In the genomic region with DNA sequence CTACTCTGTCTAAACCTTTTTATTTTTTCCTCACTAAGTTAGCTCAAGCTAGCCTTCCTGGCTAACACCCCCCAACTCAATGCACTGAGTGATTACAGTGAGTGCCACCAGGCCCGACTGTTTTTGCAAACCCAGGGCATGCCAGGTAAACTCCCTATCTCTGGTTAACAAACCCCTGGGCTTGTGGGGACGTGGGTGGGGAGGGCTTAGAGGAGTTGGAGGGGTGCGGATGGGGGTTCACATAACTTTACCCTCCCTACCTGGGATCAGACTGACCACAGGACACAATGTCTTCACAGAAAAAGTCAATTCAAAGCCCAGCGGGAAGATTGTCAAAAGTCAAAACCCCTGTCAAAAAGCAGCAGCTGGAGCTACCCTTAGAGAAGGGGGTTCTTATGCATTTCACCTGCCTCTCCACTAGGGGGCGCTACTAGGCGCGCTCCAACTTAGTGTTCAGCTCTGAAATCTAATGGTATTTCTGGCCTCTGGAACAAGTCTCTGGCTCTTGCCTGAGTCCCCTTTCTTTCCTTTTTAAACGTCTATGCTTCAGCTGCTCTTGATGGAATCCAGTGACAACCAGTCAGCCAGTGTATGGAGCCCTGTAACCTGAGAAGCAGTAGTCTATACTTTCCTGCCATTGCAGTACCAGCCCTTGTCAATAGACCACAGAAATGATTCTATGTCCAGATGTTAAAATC, we compare ENCODE assay signal across 9 mouse cellular contexts. TPM values are rescaled to one million over a fixed set of nuclear protein-coding genes. Genes with fewer than 3 reads are reported as not detected.
A peak's percentile ranks its signal among the peaks of the same experiment; 100 is the strongest.
DNase-seq lines count a peak whose midpoint lies in the region; ATAC-seq and TF ChIP-seq lines count a peak whose summit lies in the region.
"Had no signal": no experiment of that assay in that cellular context is flagged by ENCODE, and none has a peak within 500 bp of the region (broad histone marks: within the 10 kb centered on the region; RNA-seq: fewer than 3 reads in every experiment).

No protein-coding gene starts in this region.

- peak; percentile 81 for TF ChIP-seq CTCF in forebrain, postnatal 0 days (IDR thresholded peaks at IDR 0.05; ENCODE audit: low read depth)
- TF ChIP-seq CTCF in gastrocnemius, adult 2 months (IDR thresholded peaks at IDR 0.05): peak; percentile 98; the same call in 1 of the 2 replicates
- TF ChIP-seq CTCF in lung, postnatal 0 days (IDR thresholded peaks at IDR 0.05): peak; percentile 89

- H3K27me3 ChIP-seq in forebrain, postnatal 0 days (ENCODE audit: insufficient read depth, low read length): no peaks in the 10 kb centered on the region
- H3K27me3 ChIP-seq in forebrain, embryonic 15.5 days: no peaks in the 10 kb centered on the region
- no peaks in the 10 kb centered on the region for H3K27me3 ChIP-seq in lung, postnatal 0 days (replicated peaks; ENCODE audit: insufficient read depth, low read length)

- no peak overlapping the region for H3K27ac ChIP-seq in forebrain, postnatal 0 days (ENCODE audit: low read depth, low read length)
- H3K27ac ChIP-seq in forebrain, embryonic 15.5 days (replicated peaks): no peak overlapping the region
- no peak overlapping the region for H3K27ac ChIP-seq in gastrocnemius, adult 2 months
- H3K27ac ChIP-seq in lung, postnatal 0 days (ENCODE audit: low read length): no peak overlapping the region
- H3K27ac ChIP-seq: liver, embryonic 15.5 days had no signal

- intact Hi-C loops in gastrocnemius, adult 2 months (cut with DNase I): loop anchor here (1.0 kb wide), 1 partner anchor 75 kb away; no protein-coding TSS in a partner anchor

- ATAC-seq in forebrain, postnatal 0 days: no peak
- ATAC-seq in forebrain, embryonic 15.5 days (replicated peaks): no peak
- peak; percentile 55 for ATAC-seq in lung, postnatal 0 days

- no peaks in the 10 kb centered on the region for H3K4me1 ChIP-seq in forebrain, postnatal 0 days (ENCODE audit: insufficient read depth)
- no peaks in the 10 kb centered on the region for H3K4me1 ChIP-seq in forebrain, embryonic 15.5 days
- H3K4me1 ChIP-seq in lung, postnatal 0 days (ENCODE audit: insufficient read depth, low read depth, low read length): no peaks in the 10 kb centered on the region

- no peaks in the 10 kb centered on the region for H3K9me3 ChIP-seq in forebrain, postnatal 0 days (ENCODE audit: low read length)
- H3K9me3 ChIP-seq in forebrain, embryonic 15.5 days: no peaks in the 10 kb centered on the region
- H3K9me3 ChIP-seq in lung, postnatal 0 days (ENCODE audit: low read length): no peaks in the 10 kb centered on the region
- H3K9me3 ChIP-seq: liver, embryonic 15.5 days had no signal

- WGBS in forebrain, postnatal 0 days: 27% methylated on average over 8 of the region's 8 CpGs
- 30% methylated on average over 8 of the region's 8 CpGs for WGBS in forebrain, embryonic 15.5 days
- WGBS in lung, postnatal 0 days: 26% methylated on average over 8 of the region's 8 CpGs

- H3K9ac ChIP-seq in forebrain, postnatal 0 days: no peak overlapping the region
- H3K9ac ChIP-seq in forebrain, embryonic 15.5 days (replicated peaks): no peak overlapping the region
- no peak overlapping the region for H3K9ac ChIP-seq in lung, postnatal 0 days (replicated peaks; ENCODE audit: low read depth)
- H3K9ac ChIP-seq: liver, embryonic 15.5 days had no signal

- DNase-seq in forebrain, postnatal 0 days: peak; percentile 36
- DNase-seq in CD8-positive naive resting alpha-beta T cell, adult 2 months (ENCODE audit: low read depth in 2 of 2, low spot score in 2 of 2): peak; percentile 48 to 54
- DNase-seq in brain, adult 2 months (ENCODE audit: low read depth, low spot score): peak; percentile 43
- DNase-seq in gastrocnemius, adult 2 months: peak; percentile 66
- DNase-seq in kidney, postnatal 10 days: peak; percentile 77
- DNase-seq in lung, postnatal 0 days (ENCODE audit: low spot score): peak; percentile 78
- peak; percentile 44 to 69 for DNase-seq in spleen, postnatal 10 days (ENCODE audit: low spot score in 2 of 2)

- H3K36me3 ChIP-seq in forebrain, postnatal 0 days (ENCODE audit: insufficient read depth): peaks cover 18% of the 10 kb centered on the region
- H3K36me3 ChIP-seq in forebrain, embryonic 15.5 days: peaks cover 22% of the 10 kb centered on the region
- 0 out of 2 replicates have a peak, but pooled peaks cover 7% of the 10 kb centered on the region for H3K36me3 ChIP-seq in lung, postnatal 0 days (ENCODE audit: insufficient read depth, low read length)

- TF ChIP-seq EP300 in lung, postnatal 0 days (IDR thresholded peaks at IDR 0.05): no peak

- no peak overlapping the region for H3K4me3 ChIP-seq in forebrain, postnatal 0 days (ENCODE audit: low read depth, low read length)
- no peak overlapping the region for H3K4me3 ChIP-seq in forebrain, embryonic 15.5 days
- H3K4me3 ChIP-seq in gastrocnemius, adult 2 months: no peak overlapping the region
- no peak overlapping the region for H3K4me3 ChIP-seq in lung, postnatal 0 days (ENCODE audit: low read depth, low read length)
- H3K4me3 ChIP-seq: liver, embryonic 15.5 days had no signal

- H3K4me2 ChIP-seq in forebrain, postnatal 0 days (ENCODE audit: low read depth): no peak overlapping the region
- no peak overlapping the region for H3K4me2 ChIP-seq in forebrain, embryonic 15.5 days (replicated peaks)
- no peak overlapping the region for H3K4me2 ChIP-seq in lung, postnatal 0 days (replicated peaks; ENCODE audit: low read depth, low read length)
- H3K4me2 ChIP-seq: liver, embryonic 15.5 days had no signal

RNA-seq across cellular contexts. Expression of gene Dbr1, which starts 12.1 kb away (rescaled TPM):
- 22.2 and 31.0 TPM in 2 replicates for total RNA-seq in forebrain, postnatal 0 days (2014; rRNA removed)
- 26.0 and 31.7 TPM in 2 replicates for polyA plus RNA-seq in forebrain, postnatal 0 days (2015; fragmentation: Nextera tagmentation; extraction: Ambion mirVana)
- 28.9 and 31.6 TPM in 2 replicates for polyA plus RNA-seq in forebrain, embryonic 15.5 days (2015; fragmentation: Nextera tagmentation; extraction: Ambion mirVana)
- 1 to 10 TPM; 4.2 to 5.2 TPM for total RNA-seq in gastrocnemius, adult 2 months (2021)
- 14.1 and 15.8 TPM in 2 replicates for polyA plus RNA-seq in lung, postnatal 0 days (2015; fragmentation: Nextera tagmentation; extraction: Ambion mirVana)

RNA-seq across cellular contexts. Expression of gene Armc8, which starts 19.0 kb away (rescaled TPM):
- 86.5 and 96.3 TPM in 2 replicates for total RNA-seq in forebrain, postnatal 0 days (2014; rRNA removed)
- 61.0 and 70.6 TPM in 2 replicates for polyA plus RNA-seq in forebrain, postnatal 0 days (2015; fragmentation: Nextera tagmentation; extraction: Ambion mirVana)
- polyA plus RNA-seq in forebrain, embryonic 15.5 days (2015; fragmentation: Nextera tagmentation; extraction: Ambion mirVana): 59.9 and 60.2 TPM in 2 replicates
- 10 to 100 TPM; 26.7 to 27.9 TPM for total RNA-seq in gastrocnemius, adult 2 months (2021)
- 13.7 and 15.8 TPM in 2 replicates for polyA plus RNA-seq in lung, postnatal 0 days (2015; fragmentation: Nextera tagmentation; extraction: Ambion mirVana)

RNA-seq across cellular contexts. Expression of gene A4gnt, which starts 24.6 kb away (rescaled TPM):
- total RNA-seq in forebrain, postnatal 0 days (2014; rRNA removed): 0.57 TPM in 1 of 2 replicates, not detected in the other
- polyA plus RNA-seq in forebrain, postnatal 0 days (2015; fragmentation: Nextera tagmentation; extraction: Ambion mirVana): not detected in 2 replicates
- polyA plus RNA-seq in forebrain, embryonic 15.5 days (2015; fragmentation: Nextera tagmentation; extraction: Ambion mirVana): not detected in 2 replicates
- not detected for total RNA-seq in gastrocnemius, adult 2 months (2021)
- polyA plus RNA-seq in lung, postnatal 0 days (2015; fragmentation: Nextera tagmentation; extraction: Ambion mirVana): not detected in 2 replicates
- polyA plus RNA-seq: liver, embryonic 15.5 days had no signal

RNA-seq across cellular contexts. Expression of gene Dzip1l, which starts 41.6 kb away (rescaled TPM):
- total RNA-seq in forebrain, postnatal 0 days (2014; rRNA removed): 19.9 and 21.7 TPM in 2 replicates
- polyA plus RNA-seq in forebrain, postnatal 0 days (2015; fragmentation: Nextera tagmentation; extraction: Ambion mirVana): 5.8 and 8.9 TPM in 2 replicates
- polyA plus RNA-seq in forebrain, embryonic 15.5 days (2015; fragmentation: Nextera tagmentation; extraction: Ambion mirVana): 13.3 TPM in 2 replicates
- 1 to 10 TPM; 1.5 to 2.4 TPM for total RNA-seq in gastrocnemius, adult 2 months (2021)
- 15.4 and 17.1 TPM in 2 replicates for polyA plus RNA-seq in lung, postnatal 0 days (2015; fragmentation: Nextera tagmentation; extraction: Ambion mirVana)
